Mouse (Mus musculus) liver, embryonic 14.5 days (tissue): ENCODE measurements around the gene Rasgef1a. TPM values are rescaled to one million over a fixed set of nuclear protein-coding genes. Genes with fewer than 3 reads are reported as not detected.

Experiments used
- ATAC-seq: fragments of 200-750 bp; cut with Nextera tagmentation; 2 replicates; pipeline ENCODE4 v1.8.0; 2017; ENCODE audit warnings: moderate number of reproducible peaks, mild to moderate bottlenecking, moderate library complexity; ENCODE audit not compliant: insufficient read depth
- DNase-seq, 3 experiments: peaks; one replicate each; pipeline ENCODE4 v3.0.0-alpha.2; 2012 to 2013; ENCODE audit warnings: low read depth in 3 of 3, low spot score in 3 of 3
- H3K27ac ChIP-seq: fragments of 300-500 bp; sonication (generic); 2 replicates; pipeline ENCODE4 v1.5.1; 2014; ENCODE audit warnings: moderate library complexity, mild to moderate bottlenecking, control low read depth, inconsistent platforms
- H3K27me3 ChIP-seq: fragments of 300-500 bp; sonication (generic); 2 replicates; pipeline ENCODE4 v1.6.1; 2014; ENCODE audit warnings: mild to moderate bottlenecking, low read length, moderate library complexity; ENCODE audit not compliant: control insufficient read depth, insufficient read depth
- H3K36me3 ChIP-seq: fragments of 300-500 bp; sonication (generic); replicated peaks from 2 replicates; pipeline ENCODE4 v1.6.1; 2014; ENCODE audit warnings: low read depth; ENCODE audit not compliant: control insufficient read depth, insufficient read depth
- H3K4me1 ChIP-seq, 2 experiments: fragments of 200-500 bp in 1 of 2; fragments of 300-500 bp in 1 of 2; sonication (generic) in 1 of 2; replicated peaks; 2 replicates each; pipeline ENCODE4 v1.6.1; 2012 to 2014; ENCODE audit warnings: antibody characterized with exemption in 1 of 2, inconsistent platforms in 1 of 2, low read length in 1 of 2; ENCODE audit not compliant: control insufficient read depth in 2 of 2, insufficient read depth in 2 of 2
- H3K4me2 ChIP-seq: fragments of 300-500 bp; sonication (generic); 2 replicates; pipeline ENCODE4 v1.6.1; 2014; ENCODE audit warnings: low read depth, mild to moderate bottlenecking, control low read depth, moderate library complexity
- H3K4me3 ChIP-seq, 2 experiments: fragments of 200-500 bp in 1 of 2; fragments of 300-500 bp in 1 of 2; sonication (generic) in 1 of 2; 2 replicates each; pipeline ENCODE4 v1.5.1; 2012 to 2014; ENCODE audit warnings: low read depth in 2 of 2, low read length in 2 of 2, mild to moderate bottlenecking in 2 of 2, control low read depth in 1 of 2, inconsistent platforms in 1 of 2, moderate library complexity in 1 of 2; ENCODE audit not compliant: insufficient read depth in 1 of 2
- H3K9ac ChIP-seq: fragments of 300-500 bp; sonication (generic); replicated peaks from 2 replicates; pipeline ENCODE4 v1.6.1; 2014; ENCODE audit warnings: mild to moderate bottlenecking, control low read depth, moderate library complexity
- H3K9me3 ChIP-seq: fragments of 300-500 bp; sonication (generic); 2 replicates; pipeline ENCODE4 v1.6.1; 2016; ENCODE audit warnings: low read length, mixed read lengths; ENCODE audit not compliant: control insufficient read depth
- CTCF ChIP-seq: IDR thresholded peaks from 2 replicates; pipeline ENCODE4 v1.5.1; 2016; ENCODE audit warnings: antibody characterized with exemption, low read depth, control low read depth
- EP300 ChIP-seq: IDR thresholded peaks from 2 replicates; pipeline ENCODE4 v1.6.1; 2016; ENCODE audit warnings: antibody characterized with exemption, low read depth
- WGBS: fragments of 180-500 bp; shearing (Covaris S2); extraction: QIAGEN DNeasy Blood & Tissue Kit; methylation state at CpG from one replicate; pipeline ENCODE4 v1.1.7; 2014; ENCODE audit not compliant: insufficient replicate concordance; 5-methylcytosine and 5-hydroxymethylcytosine counted together
- polyA plus RNA-seq, 2 experiments: library from polyadenylated mRNA; depleted of rRNA in 1 of 2; stranded (reverse) in 1 of 2; unstranded in 1 of 2; fragments of >200 nt; fragmentation: Nextera tagmentation in 1 of 2; extraction: Ambion mirVana in 1 of 2; gene quantifications; 2 replicates each; pipeline versions ENCODE4 v1.2.1 to v1.2.3; 2012 to 2014

The Rasgef1a gene
- polyA plus RNA-seq, 2 experiments, result 0.04 TPM; not detected in 1

DNA sequence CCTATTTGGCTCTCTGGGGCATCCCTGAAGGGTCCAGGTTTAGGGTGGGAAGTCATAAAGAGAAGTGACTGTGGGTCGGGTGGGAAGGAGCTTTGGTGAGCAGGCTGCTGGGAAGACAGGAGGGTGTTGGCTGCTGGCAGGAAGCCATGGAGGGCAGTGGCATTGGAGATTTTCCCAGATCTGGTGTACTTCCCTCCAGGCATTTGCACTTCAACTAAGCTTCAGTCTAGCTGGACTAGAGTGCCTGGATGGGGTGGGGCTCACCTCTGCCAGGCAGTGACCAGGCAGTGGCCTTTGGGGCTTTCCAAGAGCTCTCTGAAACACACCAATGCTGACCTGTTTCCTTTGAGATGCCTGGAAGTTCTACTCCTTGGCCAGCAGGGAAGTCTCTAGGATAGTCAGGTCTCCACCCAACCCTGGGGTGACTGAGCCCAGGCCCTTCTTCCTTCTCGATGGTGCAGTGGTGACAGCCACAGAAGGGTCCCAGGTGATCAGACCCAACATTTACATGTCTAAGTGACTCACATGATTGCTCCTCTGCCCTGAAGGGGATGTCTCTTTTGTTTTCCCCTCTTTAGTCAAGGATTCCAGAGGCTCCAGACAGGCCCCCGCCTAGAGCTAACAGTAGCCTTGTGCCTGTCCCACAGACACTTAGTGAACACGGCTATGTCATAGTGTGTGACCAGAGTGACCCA is 36.7 kb downstream of the Rasgef1a start:
- WGBS, result 53% methylated on average over 4 of the region's 4 CpGs
- TF ChIP-seq EP300 (no peak), CTCF (no peak)
- Histone ChIP-seq H3K9ac (no peak overlapping the region), H3K27me3 (no peaks in the 10 kb centered on the region), H3K4me1 (no peaks in the 10 kb centered on the region), H3K36me3 (no peaks in the 10 kb centered on the region), H3K4me2 (no peak overlapping the region), H3K27ac (no peak overlapping the region), H3K9me3 (no peaks in the 10 kb centered on the region), H3K4me3 (no peak overlapping the region)
- no peak for DNase-seq
- no peak for ATAC-seq

DNA sequence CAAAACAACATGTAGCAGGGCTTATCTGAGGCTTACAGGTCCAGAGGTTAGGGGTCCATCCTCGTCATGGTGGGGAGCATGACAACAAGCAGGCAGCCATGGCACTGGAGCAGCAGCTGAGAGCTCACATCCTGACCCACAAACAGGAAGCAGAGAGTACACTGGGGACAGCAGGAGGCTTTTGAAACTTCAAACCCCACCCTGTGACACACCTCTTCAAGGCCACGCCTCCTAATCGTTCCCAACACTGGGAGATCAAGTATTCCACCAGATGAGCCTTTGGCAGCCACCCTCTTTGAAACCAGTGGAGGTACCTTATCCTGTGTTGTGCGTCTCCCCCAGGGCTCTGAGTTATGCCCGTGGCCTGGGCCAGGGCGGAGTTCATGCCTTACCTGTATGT is 38.5 kb downstream of the Rasgef1a start:
- DNase-seq, result no peak
- TF ChIP-seq EP300 (no peak), CTCF (no peak)
- H3K36me3 ChIP-seq, result no peaks in the 10 kb centered on the region
- H3K4me3 ChIP-seq, result no peak overlapping the region
- H3K9ac ChIP-seq, result no peak overlapping the region
- H3K9me3 ChIP-seq, result no peaks in the 10 kb centered on the region
- no peak overlapping the region for H3K27ac ChIP-seq
- no peaks in the 10 kb centered on the region for H3K4me1 ChIP-seq
- 55% methylated on average over 6 of the region's 6 CpGs for WGBS
- H3K27me3 ChIP-seq, result no peaks in the 10 kb centered on the region
- no peak for ATAC-seq
- no peak overlapping the region for H3K4me2 ChIP-seq

DNA sequence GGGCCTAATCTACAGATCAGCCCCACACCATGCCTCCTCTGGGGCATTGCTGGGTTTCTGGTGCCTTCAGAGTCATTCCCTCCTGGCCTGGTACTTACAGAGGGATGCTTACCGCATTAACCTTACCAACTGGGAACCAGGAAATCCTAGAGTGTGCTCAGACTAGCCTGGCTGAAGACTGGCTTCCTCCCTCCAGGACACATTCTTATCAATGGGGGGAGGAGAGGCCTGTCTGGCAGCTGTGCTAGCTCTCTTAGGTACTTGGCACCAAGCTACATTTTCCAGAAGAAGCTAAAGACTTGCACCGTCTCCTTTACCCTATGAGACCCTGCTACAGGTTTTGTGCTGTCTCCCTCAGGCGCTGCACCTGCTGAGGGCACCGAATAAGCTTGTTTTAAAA is 40.2 kb downstream of the Rasgef1a start:
- Histone ChIP-seq H3K9me3 (no peaks in the 10 kb centered on the region), H3K4me1 (no peaks in the 10 kb centered on the region), H3K27me3 (no peaks in the 10 kb centered on the region), H3K4me3 (no peak overlapping the region), H3K9ac (no peak overlapping the region), H3K27ac (no peak overlapping the region), H3K4me2 (no peak overlapping the region), H3K36me3 (no peaks in the 10 kb centered on the region)
- ATAC-seq (no peak), DNase-seq (no peak)
- TF ChIP-seq CTCF, result no peak
- TF ChIP-seq EP300, result no peak
- 66% methylated on average over 4 of the region's 4 CpGs for WGBS

DNA sequence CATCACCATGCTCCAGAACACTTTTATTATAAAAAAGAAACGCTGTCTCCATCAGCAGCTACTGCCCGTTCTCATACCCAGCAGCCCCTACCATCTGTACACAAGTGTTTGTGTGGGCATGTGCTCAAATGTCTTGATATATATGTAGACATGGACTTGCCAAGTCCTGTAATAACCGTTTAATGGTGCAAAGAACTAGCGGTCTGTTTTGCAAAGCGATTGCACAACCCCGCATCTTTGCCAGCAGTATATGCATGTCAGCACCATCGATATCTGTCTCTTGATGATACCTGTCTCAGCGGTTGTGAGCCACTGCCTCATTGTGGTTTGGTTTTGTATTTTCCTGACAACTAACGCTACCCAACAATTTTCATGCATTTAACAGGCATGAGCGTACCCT is 44.0 kb downstream of the Rasgef1a start:
- H3K27ac ChIP-seq, result no peak overlapping the region
- H3K4me3 ChIP-seq, result no peak overlapping the region
- H3K4me1 ChIP-seq, result no peaks in the 10 kb centered on the region
- TF ChIP-seq EP300 (no peak), CTCF (no peak)
- H3K36me3 ChIP-seq, result no peaks in the 10 kb centered on the region
- no peak overlapping the region for H3K4me2 ChIP-seq
- 70% methylated on average over 10 of the region's 10 CpGs for WGBS
- H3K9me3 ChIP-seq, result no peaks in the 10 kb centered on the region
- H3K9ac ChIP-seq, result no peak overlapping the region
- DNase-seq, result no peak
- no peaks in the 10 kb centered on the region for H3K27me3 ChIP-seq
- no peak for ATAC-seq

DNA sequence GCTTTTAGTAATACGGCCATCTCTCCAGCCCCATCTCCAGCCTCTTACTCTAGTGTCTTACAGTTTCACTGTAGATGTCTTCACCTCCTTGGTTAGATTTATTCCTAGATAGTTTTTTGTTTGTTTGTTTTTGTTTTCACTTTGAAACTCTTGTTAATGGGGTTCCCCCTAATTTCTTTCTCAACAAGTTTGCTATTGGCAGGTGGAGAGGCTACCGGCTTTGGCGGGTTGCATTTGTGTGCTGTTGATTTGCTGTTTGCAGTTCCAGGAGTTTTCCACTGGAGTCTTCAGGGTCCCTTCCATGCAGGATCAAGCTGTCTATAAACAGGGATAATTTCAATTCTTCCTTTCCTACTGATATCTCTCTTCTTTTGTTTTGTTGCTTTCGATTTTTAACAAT is 50.0 kb downstream of the Rasgef1a start:
- TF ChIP-seq CTCF (no peak), EP300 (no peak)

More for the DNA sequence above, 50.0 kb downstream of the Rasgef1a start:
- DNase-seq (no peak), ATAC-seq (no peak)
- no peak overlapping the region for H3K4me3 ChIP-seq
- no peaks in the 10 kb centered on the region for H3K36me3 ChIP-seq
- H3K27ac ChIP-seq, result no peak overlapping the region
- 72% methylated on average over 4 of the region's 4 CpGs for WGBS
- no peaks in the 10 kb centered on the region for H3K4me1 ChIP-seq
- H3K9ac ChIP-seq, result no peak overlapping the region
- no peak overlapping the region for H3K4me2 ChIP-seq
- H3K27me3 ChIP-seq, result no peaks in the 10 kb centered on the region; the same call in none of the 2 replicates
- no peaks in the 10 kb centered on the region for H3K9me3 ChIP-seq
